Mouse (Mus musculus) lung, embryonic 14.5 days (tissue): Measurements from ENCODE around the gene A930004D18Rik. TPM values are rescaled to one million over a fixed set of nuclear protein-coding genes. Genes with fewer than 3 reads are reported as not detected.
A peak's percentile ranks its signal among the peaks of the same experiment; 100 is the strongest.

Experiments
- ATAC-seq: fragments of 200-750 bp; cut with Nextera tagmentation; 2 replicates; pipeline ENCODE4 v1.8.0; 2017; ENCODE audit warnings: mild to moderate bottlenecking, moderate TSS enrichment, moderate library complexity; ENCODE audit not compliant: insufficient read depth
- DNase-seq: peaks from one replicate; pipeline ENCODE4 v3.0.0-alpha.2; 2015
- H3K27ac ChIP-seq: fragments of 300-500 bp; sonication (generic); 2 replicates; pipeline ENCODE4 v1.5.1; 2014; ENCODE audit warnings: low read depth, mild to moderate bottlenecking, moderate library complexity
- H3K27me3 ChIP-seq: fragments of 300-500 bp; sonication (generic); 2 replicates; pipeline ENCODE4 v1.6.1; 2014; ENCODE audit warnings: low read length, control low read depth; ENCODE audit not compliant: insufficient read depth
- H3K36me3 ChIP-seq: fragments of 300-500 bp; sonication (generic); 2 replicates; pipeline ENCODE4 v1.6.1; 2014; ENCODE audit warnings: control low read depth; ENCODE audit not compliant: insufficient read depth
- H3K4me1 ChIP-seq: fragments of 300-500 bp; sonication (generic); 2 replicates; pipeline ENCODE4 v1.6.1; 2014; ENCODE audit warnings: antibody characterized with exemption, control low read depth; ENCODE audit not compliant: insufficient read depth
- H3K4me2 ChIP-seq: fragments of 300-500 bp; sonication (generic); 2 replicates; pipeline ENCODE4 v1.6.1; 2014; ENCODE audit warnings: mild to moderate bottlenecking
- H3K4me3 ChIP-seq: fragments of 300-500 bp; sonication (generic); 2 replicates; pipeline ENCODE4 v1.5.1; 2014; ENCODE audit warnings: low read depth, low read length
- H3K9ac ChIP-seq: fragments of 300-500 bp; sonication (generic); 2 replicates; pipeline ENCODE4 v1.6.1; 2014
- H3K9me3 ChIP-seq: fragments of 300-500 bp; sonication (generic); 2 replicates; pipeline ENCODE4 v1.6.1; 2016; ENCODE audit warnings: low read depth, low read length, control low read depth
- CTCF ChIP-seq: IDR thresholded peaks from 2 replicates; pipeline ENCODE4 v1.5.1; 2016; ENCODE audit warnings: antibody characterized with exemption, low read depth
- WGBS: fragments of 180-500 bp; shearing (Covaris S2); extraction: QIAGEN DNeasy Blood & Tissue Kit; methylation state at CpG from one replicate; pipeline ENCODE4 v1.1.7; 2014; 5-methylcytosine and 5-hydroxymethylcytosine counted together
- polyA plus RNA-seq: library from polyadenylated mRNA; unstranded; fragments of >200 nt; fragmentation: Nextera tagmentation; extraction: Ambion mirVana; gene quantifications from 2 replicates; pipeline ENCODE4 v1.2.1, GENCODE M21; 2014

Gene A930004D18Rik
- polyA plus RNA-seq, 1 experiment from 2014 or later = 8.9 TPM

- DNase-seq = peak; percentile 88
- WGBS = under 1% methylated on average over 70 of the region's 70 CpGs
- Histone ChIP-seq H3K27me3 (no peaks in the 10 kb centered on the region), H3K4me3 (peak overlapping the region; percentile 79), H3K4me1 (peaks cover 16% of the 10 kb centered on the region), H3K4me2 (peak overlapping the region; percentile 90), H3K9me3 (no peaks in the 10 kb centered on the region), H3K27ac (peak overlapping the region; percentile 99), H3K36me3 (no peaks in the 10 kb centered on the region), H3K9ac (peak overlapping the region; percentile 99)
- ATAC-seq = peak; percentile 83
- TF ChIP-seq CTCF = no peak
These were observed 10.3 kb upstream of the A930004D18Rik start for GRCm38 (mm10) chr2:18047646-18048452.

- DNase-seq = peak; percentile 76
- under 1% methylated on average over 63 of the region's 64 CpGs for whole genome bisulfite sequencing
- H3K27ac ChIP-seq = peak overlapping the region; percentile 99
- peak overlapping the region; percentile 79 for H3K4me3 ChIP-seq
- no peaks in the 10 kb centered on the region for H3K27me3 ChIP-seq
- no peaks in the 10 kb centered on the region for H3K36me3 ChIP-seq
- peak overlapping the region; percentile 90 for H3K4me2 ChIP-seq
- H3K4me1 ChIP-seq = peaks cover 18% of the 10 kb centered on the region
- no peaks in the 10 kb centered on the region for H3K9me3 ChIP-seq
- TF ChIP-seq CTCF = no peak
- peak overlapping the region; percentile 99 for H3K9ac ChIP-seq
- ATAC-seq = peak; percentile 43
These were observed 9.5 kb upstream of the A930004D18Rik start for GRCm38 (mm10) chr2:18046758-18047645.

GRCm38 (mm10) chr2:18046186-18046585 lies 8.6 kb upstream of the A930004D18Rik start:
- no peaks in the 10 kb centered on the region for H3K36me3 ChIP-seq

DNA sequence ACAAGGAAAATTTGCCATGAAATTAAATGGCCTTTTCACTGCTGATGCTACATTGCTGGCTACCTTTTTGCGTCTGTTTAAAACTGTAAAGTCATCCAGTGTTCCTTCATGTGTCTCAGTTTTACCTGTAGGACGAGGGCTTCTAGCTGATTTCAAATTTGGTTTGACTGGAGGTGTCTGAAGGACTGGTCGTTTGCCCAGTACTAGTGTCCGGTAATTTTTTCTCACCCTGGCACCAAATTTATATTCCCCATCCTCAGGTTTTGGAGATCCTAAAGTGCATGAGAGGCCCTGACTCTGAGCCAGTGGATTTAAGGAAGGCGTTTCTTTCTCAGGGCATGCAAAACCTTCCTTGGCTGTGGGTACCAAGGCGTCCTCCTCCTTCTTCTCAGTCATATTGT lies 8.2 kb upstream of the A930004D18Rik start:
- TF ChIP-seq CTCF = no peak
- peaks cover 28% of the 10 kb centered on the region for H3K4me1 ChIP-seq

More at GRCm38 (mm10) chr2:18046186-18046585, 8.6 kb upstream of the A930004D18Rik start:
- H3K4me1 ChIP-seq = peaks cover 24% of the 10 kb centered on the region
- TF ChIP-seq CTCF = no peak
- no peaks in the 10 kb centered on the region for H3K9me3 ChIP-seq
- H3K9ac ChIP-seq = peak overlapping the region; percentile 99
- ATAC-seq (no peak), DNase-seq (peak; percentile 33)
- H3K27ac ChIP-seq = peak overlapping the region; percentile 99
- peak overlapping the region; percentile 79 for H3K4me3 ChIP-seq
- 0% methylated on average over 4 of the region's 4 CpGs for WGBS
- no peaks in the 10 kb centered on the region for H3K27me3 ChIP-seq
- H3K4me2 ChIP-seq = peak overlapping the region; percentile 90

DNA sequence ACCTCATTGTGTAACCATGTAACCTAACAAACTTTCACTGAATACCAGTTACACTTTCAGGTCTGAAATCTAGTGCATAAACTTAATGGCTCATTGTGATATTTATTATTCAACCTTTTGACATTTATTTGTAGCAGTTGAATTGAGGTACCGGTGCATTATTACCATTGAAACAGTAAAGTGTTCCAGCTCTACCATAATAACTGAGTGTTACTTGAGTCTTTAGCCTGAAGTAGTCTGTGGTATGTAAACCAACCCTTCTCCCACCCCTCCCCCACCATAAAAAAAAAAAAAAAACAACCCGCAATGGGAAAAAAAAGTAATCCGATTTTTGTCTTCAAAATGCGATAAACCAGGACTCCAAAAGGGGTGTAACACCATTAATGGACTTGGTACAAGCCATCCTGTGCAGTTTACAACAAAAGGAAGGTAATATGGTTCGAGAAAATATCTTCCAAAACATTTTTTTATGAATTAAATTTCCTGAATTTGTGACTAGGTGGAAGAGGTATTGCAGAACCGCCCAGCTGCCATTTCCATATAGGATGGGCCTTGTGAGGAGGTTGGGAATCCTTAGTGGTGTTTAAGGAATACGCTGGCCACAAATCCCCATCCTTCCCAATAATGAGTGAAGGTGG lies 7.7 kb upstream of the A930004D18Rik start:
- Histone ChIP-seq H3K9me3 (no peaks in the 10 kb centered on the region), H3K4me1 (peaks cover 33% of the 10 kb centered on the region)

More for the DNA sequence above, 8.2 kb upstream of the A930004D18Rik start:
- Histone ChIP-seq H3K36me3 (no peaks in the 10 kb centered on the region), H3K9ac (peak overlapping the region; percentile 99), H3K27me3 (no peaks in the 10 kb centered on the region), H3K27ac (peak overlapping the region; percentile 99), H3K9me3 (no peaks in the 10 kb centered on the region), H3K4me3 (peak overlapping the region; percentile 79), H3K4me2 (peak overlapping the region; percentile 90)
- 6% methylated on average over 6 of the region's 6 CpGs for WGBS
- ATAC-seq (no peak), DNase-seq (peak; percentile 43)

GRCm38 (mm10) chr2:18041199-18041885 lies 3.8 kb upstream of the A930004D18Rik start:
- ATAC-seq (peak; percentile 71; the same call in 1 of the 2 replicates), DNase-seq (peak; percentile 68)
- Histone ChIP-seq H3K27ac (peak overlapping the region; percentile 61), H3K4me3 (peak overlapping the region; percentile 3), H3K4me1 (peaks cover 33% of the 10 kb centered on the region), H3K9ac (peak overlapping the region; percentile 60), H3K36me3 (no peaks in the 10 kb centered on the region), H3K9me3 (no peaks in the 10 kb centered on the region), H3K4me2 (peak overlapping the region; percentile 64), H3K27me3 (no peaks in the 10 kb centered on the region)
- 16% methylated on average over 14 of the region's 14 CpGs for WGBS
- TF ChIP-seq CTCF = no peak

More for the DNA sequence above, 7.7 kb upstream of the A930004D18Rik start:
- ATAC-seq (no peak), DNase-seq (peak; percentile 60)
- TF ChIP-seq CTCF = no peak
- H3K4me3 ChIP-seq = peak overlapping the region; percentile 79
- no peaks in the 10 kb centered on the region for H3K27me3 ChIP-seq
- H3K36me3 ChIP-seq = no peaks in the 10 kb centered on the region
- peak overlapping the region; percentile 90 for H3K4me2 ChIP-seq
- WGBS = 7% methylated on average over 7 of the region's 7 CpGs
- H3K27ac ChIP-seq = peak overlapping the region; percentile 99
- peak overlapping the region; percentile 99 for H3K9ac ChIP-seq
